Mouse (Mus musculus) limb, embryonic 11.5 days (tissue): ENCODE results near the gene Pgbd5. TPM values are rescaled to one million over a fixed set of nuclear protein-coding genes. Genes with fewer than 3 reads are reported as not detected.

Source experiments
- ATAC-seq: fragments of 200-750 bp; cut with Nextera tagmentation; 2 replicates; pipeline ENCODE4 v1.8.0; 2017; ENCODE audit warnings: low read depth; ENCODE audit not compliant: insufficient number of reproducible peaks, low FRiP score, low TSS enrichment
- DNase-seq: peaks from one replicate; pipeline ENCODE4 v3.0.0-alpha.2; 2015; ENCODE audit warnings: low spot score
- H3K27ac ChIP-seq: fragments of 300-500 bp; sonication (generic); replicated peaks from 2 replicates; pipeline ENCODE4 v1.5.1; 2014; ENCODE audit warnings: low read depth, mild to moderate bottlenecking, low read length
- H3K27me3 ChIP-seq: fragments of 300-500 bp; sonication (generic); 2 replicates; pipeline ENCODE4 v1.6.1; 2014; ENCODE audit warnings: mild to moderate bottlenecking, low read length, mixed read lengths; ENCODE audit not compliant: control insufficient read depth, insufficient read depth
- H3K36me3 ChIP-seq: fragments of 300-500 bp; sonication (generic); 2 replicates; pipeline ENCODE4 v1.6.1; 2014; ENCODE audit warnings: mild to moderate bottlenecking, low read length, moderate library complexity, mixed read lengths; ENCODE audit not compliant: control insufficient read depth, insufficient read depth
- H3K4me1 ChIP-seq: fragments of 300-500 bp; sonication (generic); 2 replicates; pipeline ENCODE4 v1.6.1; 2014; ENCODE audit warnings: low read length, mixed read lengths; ENCODE audit not compliant: control insufficient read depth, insufficient read depth
- H3K4me2 ChIP-seq: fragments of 300-500 bp; sonication (generic); 2 replicates; pipeline ENCODE4 v1.6.1; 2014; ENCODE audit warnings: low read depth, mild to moderate bottlenecking, moderate library complexity; ENCODE audit not compliant: severe bottlenecking
- H3K4me3 ChIP-seq: fragments of 300-500 bp; sonication (generic); 2 replicates; pipeline ENCODE4 v1.5.1; 2014; ENCODE audit warnings: low read depth, low read length
- H3K9ac ChIP-seq: fragments of 300-500 bp; sonication (generic); 2 replicates; pipeline ENCODE4 v1.6.1; 2014; ENCODE audit warnings: mild to moderate bottlenecking, low read length
- H3K9me3 ChIP-seq: fragments of 300-500 bp; sonication (generic); 2 replicates; pipeline ENCODE4 v1.6.1; 2016; ENCODE audit warnings: low read length; ENCODE audit not compliant: control insufficient read depth
- WGBS: fragments of 180-500 bp; shearing (Covaris S2); extraction: QIAGEN DNeasy Blood & Tissue Kit; methylation state at CpG from one replicate; pipeline ENCODE4 v1.1.7; 2014; 5-methylcytosine and 5-hydroxymethylcytosine counted together
- polyA plus RNA-seq: library from polyadenylated mRNA; unstranded; fragments of >200 nt; fragmentation: Nextera tagmentation; extraction: Ambion mirVana; gene quantifications from 2 replicates; pipeline ENCODE4 v1.2.1, GENCODE M21; 2014

The Pgbd5 gene
- polyA plus RNA-seq, 1 experiment from 2014 or later: 0.36 TPM

- DNase-seq: no peak
- Histone ChIP-seq H3K27ac (no peak overlapping the region), H3K4me2 (no peak overlapping the region), H3K9ac (no peak overlapping the region), H3K36me3 (no peaks in the 10 kb centered on the region), H3K27me3 (no peaks in the 10 kb centered on the region), H3K4me3 (no peak overlapping the region), H3K4me1 (no peaks in the 10 kb centered on the region), H3K9me3 (no peaks in the 10 kb centered on the region)
- 94% methylated on average over 15 of the region's 15 CpGs for WGBS
- ATAC-seq: no peak
Observed at GRCm38 (mm10) chr8:124363337-124363736, 76.1 kb downstream of the Pgbd5 start.

GRCm38 (mm10) chr8:124362589-124362988, 76.9 kb downstream of the Pgbd5 start:
- Histone ChIP-seq H3K4me2 (no peak overlapping the region), H3K9me3 (no peaks in the 10 kb centered on the region), H3K9ac (no peak overlapping the region), H3K27ac (no peak overlapping the region), H3K36me3 (no peaks in the 10 kb centered on the region), H3K4me1 (no peaks in the 10 kb centered on the region), H3K27me3 (no peaks in the 10 kb centered on the region), H3K4me3 (no peak overlapping the region)
- no peak for DNase-seq
- 82% methylated on average over 7 of the region's 7 CpGs for WGBS
- no peak for ATAC-seq

DNA sequence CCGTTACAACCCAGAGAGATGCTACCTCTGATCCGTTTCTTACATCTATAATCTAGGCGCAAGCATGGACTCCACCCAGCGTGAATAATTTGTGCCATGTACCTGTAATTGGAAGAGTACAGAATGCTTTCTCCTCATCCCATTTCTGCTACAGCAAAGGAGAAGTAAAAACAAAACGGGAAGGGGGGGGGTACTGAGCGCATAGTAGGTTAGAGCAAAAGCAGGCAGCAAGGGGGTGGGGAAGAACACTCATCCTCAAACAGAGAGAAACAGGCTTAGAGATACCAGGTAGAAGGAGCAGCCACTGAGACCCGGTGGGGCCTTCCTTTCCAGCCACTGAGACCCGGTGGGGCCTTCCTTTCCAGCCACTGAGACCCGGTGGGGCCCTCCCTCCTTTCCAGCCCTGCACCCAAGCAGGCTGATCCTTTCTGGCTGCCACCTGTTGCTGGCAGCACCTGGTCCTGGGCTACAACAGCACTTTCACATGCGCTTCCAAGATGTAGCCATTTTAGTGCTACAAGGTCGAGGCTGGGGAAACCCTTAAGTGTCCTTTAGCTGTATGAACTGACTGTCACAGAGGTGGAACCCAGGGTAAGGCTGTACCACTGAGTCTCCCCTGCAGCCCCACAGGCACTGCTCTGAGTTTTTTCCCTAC, 77.6 kb downstream of the Pgbd5 start:
- no peak for DNase-seq
- Histone ChIP-seq H3K4me3 (no peak overlapping the region), H3K4me1 (no peaks in the 10 kb centered on the region), H3K27ac (no peak overlapping the region), H3K27me3 (no peaks in the 10 kb centered on the region), H3K9me3 (no peaks in the 10 kb centered on the region), H3K4me2 (no peak overlapping the region), H3K9ac (no peak overlapping the region), H3K36me3 (no peaks in the 10 kb centered on the region)
- 80% methylated on average over 11 of the region's 11 CpGs for WGBS
- ATAC-seq: no peak

DNA sequence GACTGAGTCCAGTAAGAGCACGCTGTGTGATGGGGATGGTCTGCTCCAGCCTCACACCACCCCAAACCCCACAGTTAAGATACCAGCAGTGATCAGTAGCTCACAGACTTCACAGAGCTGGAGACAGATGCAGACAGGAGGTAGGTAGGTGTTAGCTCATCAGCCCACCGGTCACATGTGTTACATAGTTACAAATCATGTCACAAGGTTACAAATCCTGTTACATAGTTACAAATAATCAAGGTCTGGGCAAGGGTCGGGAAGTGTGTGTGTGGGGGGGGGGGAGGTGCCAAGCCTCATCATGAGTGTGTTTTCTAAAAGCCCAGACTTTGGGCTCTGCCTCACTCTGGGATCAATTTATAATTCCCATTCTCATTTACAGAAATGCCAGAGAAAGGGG, 78.5 kb downstream of the Pgbd5 start:
- Histone ChIP-seq H3K27me3 (no peaks in the 10 kb centered on the region), H3K9ac (no peak overlapping the region), H3K4me3 (no peak overlapping the region), H3K36me3 (no peaks in the 10 kb centered on the region), H3K4me1 (no peaks in the 10 kb centered on the region), H3K9me3 (no peaks in the 10 kb centered on the region), H3K4me2 (no peak overlapping the region), H3K27ac (no peak overlapping the region)
- ATAC-seq (no peak), DNase-seq (no peak)
- WGBS: 79% methylated on average over 3 of the region's 3 CpGs

DNA sequence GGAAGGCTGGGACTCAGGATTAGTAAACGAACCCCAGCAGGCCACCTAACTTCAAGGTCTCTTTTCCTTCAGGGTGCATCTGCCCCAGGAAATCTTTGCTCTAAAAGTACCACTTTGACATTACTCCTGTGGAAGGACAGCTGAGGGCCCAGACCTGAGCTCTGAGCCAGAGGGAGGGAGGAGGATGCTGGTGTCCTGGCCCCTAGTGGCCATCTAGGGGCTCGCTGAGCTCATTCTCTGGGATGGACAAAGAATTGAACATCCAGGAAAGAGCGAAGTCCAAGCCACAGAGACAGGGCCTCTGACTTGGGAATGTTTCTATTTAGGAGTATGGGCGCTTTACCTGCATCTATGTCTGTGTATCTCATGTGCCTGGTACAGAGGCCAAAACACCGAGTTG, 87.8 kb downstream of the Pgbd5 start:
- Histone ChIP-seq H3K4me2 (no peak overlapping the region), H3K36me3 (no peaks in the 10 kb centered on the region), H3K9ac (no peak overlapping the region), H3K27ac (no peak overlapping the region), H3K4me3 (no peak overlapping the region), H3K4me1 (no peaks in the 10 kb centered on the region), H3K27me3 (no peaks in the 10 kb centered on the region), H3K9me3 (no peaks in the 10 kb centered on the region)
- ATAC-seq: no peak
- DNase-seq: no peak
- WGBS: 60% methylated on average over 5 of the region's 5 CpGs

GRCm38 (mm10) chr8:124349663-124350062, 89.8 kb downstream of the Pgbd5 start:
- Histone ChIP-seq H3K36me3 (no peaks in the 10 kb centered on the region), H3K9me3 (no peaks in the 10 kb centered on the region), H3K27me3 (no peaks in the 10 kb centered on the region), H3K4me3 (no peak overlapping the region), H3K27ac (no peak overlapping the region), H3K4me1 (no peaks in the 10 kb centered on the region), H3K9ac (no peak overlapping the region), H3K4me2 (no peak overlapping the region)
- DNase-seq (peak; percentile 91), ATAC-seq (no peak)
- WGBS: 42% methylated on average over 7 of the region's 7 CpGs

DNA sequence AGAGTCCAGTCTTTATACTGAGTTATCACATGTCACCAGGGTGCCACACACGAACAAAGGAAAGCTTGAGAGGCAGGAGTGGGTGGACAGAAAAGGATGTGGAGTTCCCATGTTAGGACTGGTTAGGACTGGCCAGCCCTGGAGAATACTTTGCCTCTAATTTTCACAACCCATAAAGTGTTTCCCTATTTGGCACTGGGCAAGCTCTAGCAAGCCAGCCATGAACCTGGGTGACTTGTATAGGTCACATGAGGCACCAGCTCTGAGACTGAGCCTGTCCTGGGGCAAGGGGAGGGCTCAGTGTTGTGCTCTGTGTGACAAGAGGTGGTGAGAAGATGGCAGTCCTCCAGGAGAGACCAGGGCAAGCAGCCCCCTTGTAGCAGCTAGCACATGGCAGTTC, 91.4 kb downstream of the Pgbd5 start:
- 75% methylated on average over 1 of the region's 1 CpGs for WGBS
- no peak for DNase-seq
- Histone ChIP-seq H3K27ac (0 out of 2 replicates have a peak overlapping the region, but pooled peaks have one; percentile 14), H3K4me2 (no peak overlapping the region), H3K36me3 (no peaks in the 10 kb centered on the region), H3K4me3 (no peak overlapping the region), H3K9me3 (no peaks in the 10 kb centered on the region), H3K4me1 (no peaks in the 10 kb centered on the region), H3K9ac (no peak overlapping the region), H3K27me3 (no peaks in the 10 kb centered on the region)
- ATAC-seq: no peak

- peak; percentile 83 for DNase-seq
- Histone ChIP-seq H3K36me3 (no peaks in the 10 kb centered on the region), H3K9ac (no peak overlapping the region), H3K4me3 (no peak overlapping the region), H3K27ac (peak overlapping the region; percentile 9; the same call in 1 of the 2 replicates), H3K9me3 (no peaks in the 10 kb centered on the region), H3K4me1 (no peaks in the 10 kb centered on the region), H3K27me3 (no peaks in the 10 kb centered on the region), H3K4me2 (no peak overlapping the region)
- peak; percentile 70 for ATAC-seq
- 32% methylated on average over 19 of the region's 19 CpGs for WGBS
Observed at GRCm38 (mm10) chr8:124346852-124347523, 92.5 kb downstream of the Pgbd5 start.
